Mouse (Mus musculus) intestine, embryonic 14.5 days (tissue): ENCODE measurements around the gene Srgap3. TPM values are rescaled to one million over a fixed set of nuclear protein-coding genes. Genes with fewer than 3 reads are reported as not detected.

Experiments
- ATAC-seq: fragments of 200-750 bp; cut with Nextera tagmentation; replicated peaks from 2 replicates; pipeline ENCODE4 v1.8.0; 2017; ENCODE audit warnings: low read depth, moderate number of reproducible peaks, moderate TSS enrichment, moderate library complexity; ENCODE audit not compliant: low FRiP score, low TSS enrichment
- DNase-seq: peaks from one replicate; pipeline ENCODE4 v3.0.0-alpha.2; 2018; ENCODE audit warnings: low spot score
- H3K27ac ChIP-seq: fragments of 300-500 bp; sonication (generic); 2 replicates; pipeline ENCODE4 v1.5.1; 2014; ENCODE audit warnings: low read depth, mild to moderate bottlenecking, control low read depth
- H3K27me3 ChIP-seq: fragments of 300-500 bp; sonication (generic); replicated peaks from 2 replicates; pipeline ENCODE4 v1.6.1; 2014; ENCODE audit warnings: low read length, control low read depth; ENCODE audit not compliant: control insufficient read depth, insufficient read depth
- H3K36me3 ChIP-seq: fragments of 300-500 bp; sonication (generic); 2 replicates; pipeline ENCODE4 v1.6.1; 2014; ENCODE audit warnings: low read length, control low read depth; ENCODE audit not compliant: control insufficient read depth, insufficient read depth
- H3K4me1 ChIP-seq: fragments of 300-500 bp; sonication (generic); replicated peaks from 2 replicates; pipeline ENCODE4 v1.6.1; 2014; ENCODE audit warnings: low read length, control low read depth, mixed read lengths; ENCODE audit not compliant: control insufficient read depth, insufficient read depth
- H3K4me2 ChIP-seq: fragments of 300-500 bp; sonication (generic); 2 replicates; pipeline ENCODE4 v1.6.1; 2014; ENCODE audit warnings: low read length
- H3K4me3 ChIP-seq: fragments of 300-500 bp; sonication (generic); 2 replicates; pipeline ENCODE4 v1.5.1; 2014; ENCODE audit warnings: low read depth, low read length, control low read depth, mixed read lengths
- H3K9ac ChIP-seq: fragments of 300-500 bp; sonication (generic); 2 replicates; pipeline ENCODE4 v1.6.1; 2014; ENCODE audit warnings: mild to moderate bottlenecking, low read length
- H3K9me3 ChIP-seq: fragments of 300-500 bp; sonication (generic); 2 replicates; pipeline ENCODE4 v1.6.1; 2016; ENCODE audit warnings: low read length, control low read depth; ENCODE audit not compliant: control insufficient read depth
- WGBS: fragments of 180-500 bp; shearing (Covaris S2); extraction: QIAGEN DNeasy Blood & Tissue Kit; methylation state at CpG from one replicate; pipeline ENCODE4 v1.1.7; 2014; 5-methylcytosine and 5-hydroxymethylcytosine counted together
- polyA plus RNA-seq: library from polyadenylated mRNA; unstranded; fragments of >200 nt; fragmentation: Nextera tagmentation; extraction: Ambion mirVana; gene quantifications from 2 replicates; pipeline ENCODE4 v1.2.1, GENCODE M21; 2014

Gene Srgap3
- polyA plus RNA-seq, 1 experiment from 2014 or later: 6.8 TPM

GRCm38 (mm10) chr6:112890331-112890751 is 56.7 kb downstream of the Srgap3 start:
- no peaks in the 10 kb centered on the region for H3K36me3 ChIP-seq
- DNase-seq (no peak), ATAC-seq (no peak)
- WGBS: 100% methylated on average over 2 of the region's 2 CpGs
- no peaks in the 10 kb centered on the region for H3K9me3 ChIP-seq
- H3K9ac ChIP-seq: no peak overlapping the region
- H3K27me3 ChIP-seq: no peaks in the 10 kb centered on the region
- H3K4me3 ChIP-seq: no peak overlapping the region
- no peaks in the 10 kb centered on the region for H3K4me1 ChIP-seq
- no peak overlapping the region for H3K27ac ChIP-seq
- H3K4me2 ChIP-seq: no peak overlapping the region

DNA sequence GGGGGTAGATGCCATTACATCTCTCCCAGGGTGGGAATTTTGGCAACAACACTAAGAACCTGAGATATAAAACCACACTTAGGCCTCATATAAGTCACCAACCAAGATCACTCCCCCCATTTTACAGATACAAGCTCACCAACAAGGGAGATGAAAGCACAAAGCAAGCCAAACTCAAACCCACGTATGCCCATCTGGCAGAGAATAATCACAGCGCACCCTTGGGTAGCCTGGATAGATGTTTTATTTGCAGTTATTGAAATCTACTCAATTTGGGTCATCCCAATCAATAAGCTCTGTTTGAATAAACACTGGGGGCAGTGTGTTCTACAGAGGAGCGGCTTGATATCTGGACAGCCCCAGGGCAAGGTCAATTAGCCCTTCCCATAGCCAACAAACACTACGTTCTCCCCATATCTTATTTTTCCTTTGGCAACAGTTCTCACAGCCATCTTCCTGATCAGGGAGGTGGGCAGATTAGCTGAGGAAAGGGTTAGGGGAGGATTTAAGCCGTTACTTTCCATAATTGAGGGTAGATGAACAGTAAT is 63.4 kb downstream of the Srgap3 start:
- no peak for DNase-seq

GRCm38 (mm10) chr6:112880048-112880534 is 67.0 kb downstream of the Srgap3 start:
- no peak overlapping the region for H3K27ac ChIP-seq

More for the DNA sequence above, 63.4 kb downstream of the Srgap3 start:
- ATAC-seq: no peak
- H3K4me3 ChIP-seq: no peak overlapping the region
- WGBS: 67% methylated on average over 5 of the region's 5 CpGs
- H3K9me3 ChIP-seq: no peaks in the 10 kb centered on the region
- H3K9ac ChIP-seq: no peak overlapping the region
- H3K4me1 ChIP-seq: no peaks in the 10 kb centered on the region
- H3K27ac ChIP-seq: no peak overlapping the region
- H3K36me3 ChIP-seq: no peaks in the 10 kb centered on the region
- H3K4me2 ChIP-seq: no peak overlapping the region
- H3K27me3 ChIP-seq: no peaks in the 10 kb centered on the region

DNA sequence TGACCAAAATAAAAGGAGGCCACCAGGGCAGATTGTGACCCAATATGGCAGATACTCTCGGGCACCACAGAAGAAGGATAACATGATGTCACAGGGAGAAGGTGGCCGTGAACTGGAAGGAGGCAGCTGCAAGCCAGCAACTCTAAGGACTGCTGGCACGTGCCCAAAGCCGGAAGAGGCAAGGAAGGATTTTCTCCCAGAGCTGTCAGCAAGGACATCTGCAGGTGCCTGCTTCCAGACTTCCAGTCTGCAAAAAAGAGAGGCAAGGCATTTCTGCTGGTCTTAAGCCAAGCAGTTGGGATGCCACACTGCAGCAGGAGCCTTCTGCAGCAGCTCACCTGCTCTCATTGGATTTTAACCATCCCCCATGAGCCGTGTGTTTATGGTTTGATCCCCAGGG is 67.9 kb downstream of the Srgap3 start:
- Histone ChIP-seq H3K4me2 (no peak overlapping the region), H3K4me3 (no peak overlapping the region), H3K9me3 (no peaks in the 10 kb centered on the region), H3K4me1 (no peaks in the 10 kb centered on the region), H3K27me3 (no peaks in the 10 kb centered on the region), H3K9ac (no peak overlapping the region), H3K36me3 (no peaks in the 10 kb centered on the region), H3K27ac (no peak overlapping the region)
- ATAC-seq: no peak
- WGBS: 73% methylated on average over 5 of the region's 5 CpGs
- no peak for DNase-seq

More at GRCm38 (mm10) chr6:112880048-112880534, 67.0 kb downstream of the Srgap3 start:
- no peak for DNase-seq
- Histone ChIP-seq H3K9me3 (no peaks in the 10 kb centered on the region), H3K27me3 (no peaks in the 10 kb centered on the region), H3K9ac (no peak overlapping the region), H3K4me1 (no peaks in the 10 kb centered on the region), H3K36me3 (no peaks in the 10 kb centered on the region), H3K4me2 (no peak overlapping the region), H3K4me3 (no peak overlapping the region)
- ATAC-seq: 0 out of 2 replicates have a peak, but pooled peaks have one; percentile 43
- 52% methylated on average over 5 of the region's 5 CpGs for WGBS

- 72% methylated on average over 9 of the region's 9 CpGs for WGBS
- ATAC-seq: no peak
- H3K9me3 ChIP-seq: no peaks in the 10 kb centered on the region
These were observed 73.8 kb downstream of the Srgap3 start for GRCm38 (mm10) chr6:112873089-112873835.

GRCm38 (mm10) chr6:112871241-112871780 is 75.8 kb downstream of the Srgap3 start:
- H3K9ac ChIP-seq: no peak overlapping the region
- ATAC-seq (no peak), DNase-seq (no peak)
- no peaks in the 10 kb centered on the region for H3K27me3 ChIP-seq
- no peaks in the 10 kb centered on the region for H3K9me3 ChIP-seq
- no peaks in the 10 kb centered on the region for H3K4me1 ChIP-seq
- no peaks in the 10 kb centered on the region for H3K36me3 ChIP-seq
- H3K27ac ChIP-seq: no peak overlapping the region
- no peak overlapping the region for H3K4me2 ChIP-seq
- WGBS: 81% methylated on average over 7 of the region's 7 CpGs
- no peak overlapping the region for H3K4me3 ChIP-seq

More at GRCm38 (mm10) chr6:112873089-112873835, 73.8 kb downstream of the Srgap3 start:
- Histone ChIP-seq H3K4me2 (no peak overlapping the region), H3K27me3 (no peaks in the 10 kb centered on the region), H3K9ac (no peak overlapping the region), H3K4me3 (no peak overlapping the region), H3K36me3 (no peaks in the 10 kb centered on the region), H3K4me1 (no peaks in the 10 kb centered on the region), H3K27ac (no peak overlapping the region)
- no peak for DNase-seq

GRCm38 (mm10) chr6:112868197-112868957 is 78.7 kb downstream of the Srgap3 start:
- H3K27me3 ChIP-seq: no peaks in the 10 kb centered on the region
- H3K27ac ChIP-seq: no peak overlapping the region
- H3K9ac ChIP-seq: no peak overlapping the region
- ATAC-seq (no peak), DNase-seq (no peak)
- H3K4me2 ChIP-seq: no peak overlapping the region
- peaks cover 11% of the 10 kb centered on the region for H3K4me1 ChIP-seq
- H3K4me3 ChIP-seq: no peak overlapping the region
- no peaks in the 10 kb centered on the region for H3K9me3 ChIP-seq
- 83% methylated on average over 9 of the region's 9 CpGs for WGBS
- no peaks in the 10 kb centered on the region for H3K36me3 ChIP-seq

DNA sequence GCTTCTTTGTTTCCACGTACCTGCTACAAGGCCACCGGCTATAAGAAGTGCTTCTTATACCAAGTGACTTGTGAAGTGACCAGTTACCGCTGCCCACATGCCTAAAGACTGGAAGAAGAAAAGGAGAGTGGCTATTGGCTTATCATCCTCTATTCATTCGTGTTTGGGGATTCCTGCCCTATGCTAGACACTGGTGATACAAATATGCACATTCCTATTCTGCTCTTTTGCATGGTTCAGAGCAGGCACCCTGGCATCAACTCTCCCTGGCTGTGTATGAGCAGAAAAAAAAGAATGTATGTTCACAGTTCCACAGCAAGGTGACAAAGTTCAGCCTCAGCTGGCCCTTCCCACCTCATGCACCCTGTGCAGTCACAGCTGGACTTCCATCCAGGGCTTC is 81.0 kb downstream of the Srgap3 start:
- H3K4me1 ChIP-seq: peaks cover 11% of the 10 kb centered on the region
- H3K36me3 ChIP-seq: no peaks in the 10 kb centered on the region
- ATAC-seq (no peak), DNase-seq (no peak)
- no peak overlapping the region for H3K27ac ChIP-seq
- no peak overlapping the region for H3K9ac ChIP-seq
- H3K4me3 ChIP-seq: no peak overlapping the region
- WGBS: 85% methylated on average over 4 of the region's 4 CpGs
- H3K27me3 ChIP-seq: no peaks in the 10 kb centered on the region
- H3K9me3 ChIP-seq: no peaks in the 10 kb centered on the region
- H3K4me2 ChIP-seq: no peak overlapping the region
